Mouse (Mus musculus) naive thymus-derived CD4-positive, alpha-beta T cell, adult 2 months (primary cell): ENCODE results near the gene Ttc7.
A peak's percentile ranks its signal among the peaks of the same experiment; 100 is the strongest.
"Not testable (repeated sequence)": the region's sequence is repeated elsewhere in the genome, so short reads cannot be mapped to it uniquely, and the experiment has no call there.

Experiments
- DNase-seq: peaks from one replicate; pipeline ENCODE4 v3.0.0-alpha.2; 2011; ENCODE audit warnings: low read depth

Gene Ttc7

DNA sequence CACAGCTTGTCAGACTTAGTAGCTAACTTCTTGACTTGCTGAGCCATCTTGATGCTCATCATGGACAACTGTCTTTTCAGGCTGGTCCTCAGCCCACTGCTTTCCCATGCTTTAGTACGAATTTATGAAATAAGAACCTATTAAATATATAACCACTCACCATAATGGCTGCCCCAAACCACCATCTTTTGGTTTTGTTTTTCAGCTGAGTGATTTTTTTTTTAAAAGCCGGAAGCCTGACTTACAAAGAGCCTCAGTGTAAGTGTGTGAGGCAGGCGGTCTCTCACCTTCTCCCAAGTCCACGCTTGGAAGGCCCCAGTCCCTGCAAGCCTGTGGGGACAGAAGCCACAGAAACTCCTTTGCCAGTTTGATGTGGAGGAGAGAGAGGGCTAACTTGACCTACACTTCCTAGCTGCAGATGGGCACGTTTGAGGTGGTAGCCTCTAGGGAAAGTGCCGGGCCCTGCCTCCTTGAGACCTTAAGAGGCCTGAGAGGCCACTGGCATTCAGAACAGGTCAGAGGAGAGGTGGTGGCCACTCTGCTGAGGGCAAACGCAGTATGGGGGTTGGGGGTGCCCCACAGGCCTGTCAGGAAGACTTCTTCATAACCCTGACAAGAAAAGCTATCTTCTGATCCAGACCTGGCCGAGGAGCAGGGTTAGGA, 3.9 kb downstream of the Ttc7 start:
- DNase-seq: peak; percentile 61

DNA sequence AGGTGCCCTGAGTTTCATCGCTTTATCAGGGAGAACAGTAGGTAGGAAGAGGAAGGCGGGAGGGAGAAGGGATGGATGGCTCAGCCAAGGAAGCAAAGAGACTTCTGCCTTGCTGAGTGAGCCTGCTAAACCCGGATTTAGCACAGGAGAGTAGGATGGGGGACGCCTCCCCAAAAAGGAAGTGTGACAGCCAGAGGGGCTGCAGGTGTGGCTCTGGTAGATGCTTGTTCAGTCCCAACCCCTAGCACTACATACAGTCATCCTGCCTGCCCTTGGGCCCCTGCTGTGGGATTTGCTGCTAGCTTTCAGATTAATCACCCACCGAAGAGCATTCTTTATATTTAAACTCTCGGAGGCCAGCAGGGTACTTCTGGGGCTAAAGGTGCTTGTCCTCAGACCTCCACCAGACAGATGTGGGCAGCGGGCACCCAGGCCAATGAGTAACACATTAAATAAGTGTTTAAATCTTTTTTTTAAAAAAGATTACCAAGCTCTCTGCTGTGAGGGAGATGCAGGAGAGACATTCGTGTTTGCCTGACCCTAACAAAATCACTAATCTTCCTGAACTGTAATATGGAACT, 4.6 kb downstream of the Ttc7 start:
- DNase-seq: no peak

DNA sequence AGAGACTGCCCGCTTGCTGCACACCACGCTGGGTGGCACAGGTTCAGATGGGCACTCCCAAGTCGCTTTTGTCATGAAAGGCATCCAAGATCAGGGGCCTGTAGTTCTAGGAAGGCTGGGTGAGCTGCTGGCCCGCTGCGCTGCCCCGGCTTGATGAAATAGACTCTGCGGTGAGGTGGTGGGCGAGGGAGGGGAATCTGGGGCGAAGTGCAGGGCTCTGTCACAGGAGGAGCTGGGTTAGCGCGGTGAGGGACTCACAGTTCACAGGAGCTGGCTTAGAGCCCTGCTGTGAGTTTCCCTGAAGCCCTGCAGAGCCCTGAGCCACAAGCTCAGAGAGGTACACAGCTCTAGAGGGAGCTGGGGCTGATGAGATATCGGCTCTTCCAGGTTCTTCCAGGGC, 5.4 kb downstream of the Ttc7 start:
- no peak for DNase-seq

DNA sequence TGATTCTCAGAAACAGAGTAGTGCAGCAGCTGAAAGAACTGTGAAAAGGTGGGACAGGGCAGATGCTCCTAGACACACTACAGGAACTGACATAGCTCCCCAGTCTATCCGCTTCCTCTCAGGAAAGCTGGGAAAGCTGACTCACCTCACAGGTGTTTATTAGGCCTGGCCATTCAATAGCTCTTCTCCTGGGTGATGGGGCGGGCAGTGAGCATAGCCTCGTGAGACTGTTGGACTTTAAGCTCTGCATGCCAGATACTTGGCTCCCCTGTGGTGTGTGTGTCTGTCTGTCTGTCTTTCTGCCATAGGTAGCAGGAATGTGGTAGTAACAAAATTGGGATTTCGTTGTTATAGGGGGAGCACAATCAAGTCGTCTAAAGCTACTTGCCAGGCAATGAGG, 6.7 kb downstream of the Ttc7 start:
- no peak for DNase-seq

DNA sequence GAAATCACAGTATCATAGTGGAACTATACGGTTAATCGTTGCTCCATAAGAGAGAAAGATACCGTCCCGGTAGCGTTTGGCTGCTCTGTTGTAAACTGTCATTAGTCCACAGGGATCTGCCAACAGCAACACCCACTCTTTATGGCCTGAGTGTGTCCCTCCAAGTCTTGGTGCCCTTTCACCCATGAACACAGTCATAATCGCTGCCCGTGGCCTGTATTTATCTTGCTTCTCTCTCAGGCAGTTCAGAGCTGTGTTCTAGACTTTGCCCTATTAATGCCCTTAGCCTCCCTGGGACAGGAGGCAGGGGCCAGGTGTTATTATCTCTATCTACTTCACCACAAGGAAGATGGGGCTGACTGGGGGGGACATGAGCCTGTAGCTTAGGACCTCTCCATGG, 8.4 kb downstream of the Ttc7 start:
- no peak for DNase-seq

DNA sequence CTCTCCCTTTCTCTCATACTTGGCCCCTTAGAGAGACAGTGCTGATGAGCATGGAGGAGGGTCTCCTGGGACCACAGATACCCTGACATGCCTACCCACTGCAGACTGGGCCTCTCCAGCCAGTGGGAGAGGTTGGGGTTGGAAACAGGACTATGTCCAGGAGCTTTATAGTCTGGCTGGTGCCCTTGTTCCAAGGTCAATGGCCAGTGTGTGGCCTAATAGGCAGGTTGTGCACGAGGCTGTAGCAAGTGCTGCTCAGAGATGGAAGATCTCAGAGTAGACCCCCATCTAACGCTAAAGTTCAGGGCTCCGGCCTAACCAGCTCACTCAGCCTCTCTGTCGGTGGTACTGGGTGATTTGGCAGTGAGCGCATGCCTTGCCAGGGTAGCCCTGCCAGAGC, 9.1 kb downstream of the Ttc7 start:
- no peak for DNase-seq

DNA sequence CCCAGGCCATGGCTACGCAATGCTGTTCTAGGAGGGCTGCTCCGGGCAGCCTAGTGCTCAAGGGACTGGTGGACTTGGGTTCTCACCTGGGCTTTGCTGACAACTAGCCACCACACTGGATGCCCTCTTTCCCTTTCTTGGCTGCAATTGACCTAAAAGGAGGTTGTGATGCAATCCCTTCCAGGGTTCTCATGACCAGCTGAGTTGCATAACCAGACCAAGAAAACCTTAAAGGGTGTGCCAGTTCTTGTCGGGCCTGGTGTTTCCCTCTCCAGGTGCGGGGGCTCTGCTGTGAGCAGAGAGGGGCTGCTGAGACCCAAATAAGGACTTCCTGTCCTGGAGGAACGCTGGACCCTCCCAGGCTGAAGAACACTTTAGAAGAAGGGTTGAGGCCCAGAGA, 10.4 kb downstream of the Ttc7 start:
- DNase-seq: no peak

DNA sequence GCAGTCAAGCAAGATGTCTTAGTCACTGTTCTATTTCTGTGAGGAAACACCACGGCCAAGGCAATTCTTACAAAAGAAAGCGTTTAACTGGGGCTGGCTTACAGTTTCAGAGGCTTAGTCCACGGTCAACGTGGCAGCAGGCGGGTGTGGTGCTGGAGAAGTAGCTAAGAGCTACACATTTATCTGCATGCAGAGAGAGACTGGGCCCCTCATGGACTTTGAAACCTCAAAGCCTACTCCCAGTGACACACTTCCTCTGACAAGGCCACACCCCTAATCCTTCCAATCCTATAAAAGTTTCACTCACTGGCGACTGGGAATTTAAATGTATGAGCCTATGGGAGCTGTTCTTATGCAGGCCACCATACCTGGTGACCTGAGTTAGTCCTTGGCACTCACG, 13.1 kb downstream of the Ttc7 start:
- no peak for DNase-seq

DNA sequence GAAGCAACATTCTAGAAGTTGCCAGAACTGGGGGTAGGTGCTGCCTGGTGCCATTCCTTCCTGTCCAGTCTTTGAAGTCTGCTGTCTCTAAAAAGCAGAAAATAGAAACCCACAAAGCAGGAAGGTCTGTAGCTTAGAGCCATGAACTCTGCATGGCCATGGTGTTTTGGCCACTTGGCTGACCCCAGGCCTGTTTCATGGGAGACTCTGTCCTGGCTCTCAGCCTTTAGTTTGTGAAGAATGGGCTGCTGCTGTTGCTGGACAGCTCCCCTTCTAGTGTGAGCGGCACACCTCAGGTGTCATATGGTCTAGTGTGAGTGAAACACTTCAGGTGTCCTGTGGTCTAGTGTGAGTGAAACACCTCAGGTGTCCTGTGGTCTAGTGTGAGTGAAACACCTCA, 14.0 kb downstream of the Ttc7 start:
- not testable (repeated sequence) for DNase-seq

DNA sequence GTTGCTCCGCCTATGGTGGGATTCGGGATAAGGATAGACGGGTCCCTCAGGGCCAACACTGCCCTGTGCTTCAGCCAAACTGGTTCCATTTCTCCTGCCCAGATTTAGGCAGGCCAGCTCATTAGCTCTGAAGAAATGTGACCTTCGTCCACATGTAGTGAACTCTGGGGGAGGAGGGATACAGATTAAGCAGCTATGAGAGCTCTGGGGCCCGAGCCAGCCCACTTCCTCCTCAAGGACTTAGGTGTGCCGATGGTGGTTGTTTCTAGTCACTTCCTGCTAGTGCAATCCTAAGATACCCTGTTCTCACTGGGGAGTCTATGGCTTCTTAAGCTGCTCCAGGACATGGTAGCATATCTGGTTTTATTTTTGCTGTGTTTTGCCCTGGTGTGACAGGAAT, 16.3 kb downstream of the Ttc7 start:
- peak; percentile 65 for DNase-seq

DNA sequence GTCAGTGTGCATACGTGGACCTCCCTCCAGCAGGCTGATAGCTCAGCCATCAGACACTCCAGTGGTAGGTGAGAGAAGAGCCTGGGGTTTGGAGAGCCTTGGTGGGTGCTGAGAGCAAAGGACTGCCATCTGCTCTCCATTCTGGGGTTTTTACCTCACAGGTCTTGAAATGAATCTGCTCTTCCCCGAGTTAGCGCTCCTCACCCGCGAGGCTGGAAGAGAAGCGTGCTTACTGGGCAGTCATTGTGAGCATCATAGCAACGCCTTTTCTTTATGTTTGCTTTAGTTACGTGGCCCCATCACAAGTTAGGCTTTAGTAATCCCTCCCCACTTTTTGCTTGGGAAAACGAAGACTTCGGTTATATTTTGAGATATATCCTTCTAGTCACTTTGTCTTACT, 17.7 kb downstream of the Ttc7 start:
- no peak for DNase-seq

DNA sequence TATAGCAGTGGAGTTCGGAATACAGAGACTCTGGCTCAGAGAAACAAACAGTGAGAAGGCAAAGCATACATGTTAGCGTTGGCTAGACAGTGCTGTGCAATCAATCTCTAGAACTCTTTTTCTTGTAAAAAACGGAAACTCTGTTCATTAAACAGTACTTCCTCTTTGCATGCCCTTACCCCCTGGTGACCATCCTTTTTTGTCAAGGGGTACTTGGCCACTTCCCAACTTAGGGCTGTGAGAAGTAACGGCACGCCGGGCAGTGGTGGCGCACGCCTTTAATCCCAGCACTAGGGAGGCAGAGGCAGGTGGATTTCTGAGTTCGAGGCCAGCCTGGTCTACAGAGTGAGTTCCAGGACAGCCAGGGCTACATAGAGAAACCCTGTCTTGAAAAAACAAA, 18.9 kb downstream of the Ttc7 start:
- DNase-seq: not testable (repeated sequence)

DNA sequence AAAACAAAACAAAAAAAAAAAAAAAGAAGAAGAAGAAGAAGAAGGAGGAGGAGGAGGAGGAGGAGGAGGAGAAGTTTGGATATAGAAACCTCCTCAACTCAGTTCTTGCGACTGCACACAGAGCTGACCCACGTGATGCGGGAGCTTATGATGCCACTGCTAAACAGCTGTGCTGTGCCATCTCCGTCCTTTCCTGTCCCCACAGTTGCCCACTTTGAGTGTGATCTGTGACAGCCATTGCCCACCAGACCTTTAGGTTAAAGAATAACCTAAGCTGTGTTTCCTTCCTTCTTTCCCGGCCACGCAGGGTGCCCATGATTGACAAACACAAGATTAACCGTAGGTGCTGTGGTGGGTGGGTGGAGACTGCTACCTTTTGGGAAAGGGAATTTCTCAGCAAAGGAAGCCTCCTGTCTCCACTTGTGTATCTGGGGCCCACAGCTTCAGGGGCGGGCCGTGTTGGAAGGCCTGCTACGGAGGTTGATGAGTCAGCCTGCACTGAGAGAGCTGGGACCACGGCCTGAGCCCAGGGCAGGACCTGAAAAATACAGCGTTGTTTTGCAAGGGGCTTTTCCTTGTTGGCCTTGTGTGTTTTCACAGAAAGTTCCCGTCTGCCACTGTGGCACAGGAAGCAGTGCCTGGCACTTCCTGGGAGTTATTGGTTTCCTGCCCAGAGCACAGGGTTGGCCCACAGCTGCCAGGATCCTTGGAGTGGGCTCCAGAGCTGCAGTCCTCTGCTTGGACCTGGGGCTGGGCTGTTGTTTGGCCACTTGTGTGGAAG, 19.5 kb downstream of the Ttc7 start:
- no peak for DNase-seq

DNA sequence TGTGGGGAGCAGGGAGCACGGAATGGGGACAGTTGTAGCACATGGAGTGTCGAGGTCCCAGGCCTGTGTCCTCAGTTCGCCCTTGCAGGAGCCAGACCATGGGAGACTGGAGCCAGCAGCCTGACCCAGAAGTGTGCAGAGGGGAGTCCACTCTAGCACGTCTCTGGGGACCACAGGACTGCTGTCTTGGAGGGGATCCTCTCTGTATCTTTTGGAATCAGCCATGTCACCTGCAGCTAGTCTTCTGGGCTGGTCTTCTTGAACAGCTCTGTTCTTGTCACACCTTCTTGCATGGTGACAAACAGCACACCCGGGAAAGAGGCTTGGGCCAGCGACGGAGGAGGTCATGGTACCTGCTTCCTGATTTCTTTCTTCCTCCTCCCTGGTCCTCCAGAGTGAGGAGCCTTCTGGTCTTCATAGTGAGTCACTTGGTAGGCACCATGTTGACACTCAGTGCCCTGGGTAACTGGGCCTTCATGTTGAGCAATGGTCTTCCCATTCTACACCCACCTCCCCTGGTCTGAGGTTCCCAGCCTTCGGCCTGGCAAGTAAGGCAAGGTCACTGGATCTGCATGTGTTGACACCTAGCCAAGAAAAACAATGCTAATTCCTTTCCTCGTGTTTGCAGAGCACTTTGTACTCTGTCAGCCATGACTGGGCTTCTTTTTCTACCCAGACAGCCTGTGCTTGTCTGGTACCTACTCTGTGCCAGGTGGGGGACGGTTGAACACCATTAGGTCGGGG, 21.6 kb downstream of the Ttc7 start:
- DNase-seq: no peak

DNA sequence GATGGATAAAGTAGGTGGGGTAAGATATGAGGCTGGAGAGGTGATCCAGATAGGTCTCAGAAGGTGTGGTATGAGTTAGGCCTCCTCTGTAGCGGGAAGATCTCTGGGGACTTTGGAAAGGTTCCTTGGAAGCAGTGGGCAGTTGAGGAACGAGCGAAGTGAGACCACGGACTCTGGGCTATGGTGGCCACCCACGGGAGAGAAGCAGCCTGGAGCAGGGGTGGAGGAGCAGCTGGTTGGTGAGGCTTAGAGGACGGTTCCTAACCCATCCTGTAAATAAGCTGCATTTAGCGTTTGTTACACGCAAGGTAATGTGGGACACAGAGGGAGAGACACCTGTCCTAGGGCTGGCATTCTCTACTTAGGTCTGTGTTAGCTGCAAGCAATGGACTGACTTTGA, 22.4 kb downstream of the Ttc7 start:
- no peak for DNase-seq

DNA sequence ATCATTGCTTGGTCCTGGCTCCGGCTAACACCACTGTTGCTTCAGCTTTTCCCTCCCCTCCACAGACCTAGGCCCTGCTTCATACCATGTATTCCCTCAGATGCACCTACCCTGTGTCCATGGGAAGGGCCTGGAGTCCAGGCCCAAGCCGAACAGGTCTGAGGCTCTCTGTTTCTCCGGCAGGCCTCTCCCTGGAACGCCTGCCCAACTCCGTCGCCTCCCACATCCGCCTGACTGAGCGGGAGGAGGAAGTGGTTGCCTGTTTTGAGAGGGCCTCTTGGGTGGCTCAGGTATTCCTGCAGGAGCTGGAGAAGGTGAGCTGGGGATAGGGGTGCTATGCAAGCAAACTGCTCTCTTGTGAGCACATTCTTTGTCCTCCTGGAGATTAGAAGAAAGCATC, 24.1 kb downstream of the Ttc7 start:
- DNase-seq: no peak

DNA sequence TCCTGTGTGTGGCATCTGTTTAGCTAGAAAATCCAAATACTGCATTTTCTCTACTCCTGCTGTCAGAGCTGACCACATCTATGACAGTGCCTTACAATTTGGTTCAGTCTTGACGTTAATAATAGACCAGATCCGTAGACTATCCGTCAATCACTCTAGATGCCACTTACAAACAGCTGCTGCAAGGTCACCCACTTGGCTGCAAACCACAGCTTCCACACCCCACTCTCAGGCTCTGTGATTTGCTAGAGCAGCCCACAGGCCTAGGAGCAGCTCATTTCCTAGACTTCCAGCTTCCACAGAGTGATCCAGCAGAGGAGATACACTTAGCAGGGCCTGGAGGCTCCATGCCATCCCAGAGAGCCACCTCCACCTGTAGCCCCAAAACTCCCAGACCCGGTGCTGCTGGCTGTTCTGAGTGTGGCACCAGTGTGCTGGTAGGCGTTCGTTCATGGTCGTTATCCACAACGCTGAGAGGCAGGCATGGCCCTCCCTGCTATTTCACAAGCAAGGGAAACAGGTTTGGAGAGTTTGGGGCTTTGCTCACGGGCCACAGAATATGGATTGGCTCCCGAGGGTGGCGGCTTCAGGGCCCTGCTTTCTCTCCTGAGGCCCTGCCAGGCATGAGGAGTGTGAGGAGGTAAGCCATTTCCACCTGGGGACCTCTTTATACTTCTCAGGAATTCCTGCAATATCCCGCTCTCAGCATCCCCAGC, 26.5 kb downstream of the Ttc7 start:
- DNase-seq: no peak

DNA sequence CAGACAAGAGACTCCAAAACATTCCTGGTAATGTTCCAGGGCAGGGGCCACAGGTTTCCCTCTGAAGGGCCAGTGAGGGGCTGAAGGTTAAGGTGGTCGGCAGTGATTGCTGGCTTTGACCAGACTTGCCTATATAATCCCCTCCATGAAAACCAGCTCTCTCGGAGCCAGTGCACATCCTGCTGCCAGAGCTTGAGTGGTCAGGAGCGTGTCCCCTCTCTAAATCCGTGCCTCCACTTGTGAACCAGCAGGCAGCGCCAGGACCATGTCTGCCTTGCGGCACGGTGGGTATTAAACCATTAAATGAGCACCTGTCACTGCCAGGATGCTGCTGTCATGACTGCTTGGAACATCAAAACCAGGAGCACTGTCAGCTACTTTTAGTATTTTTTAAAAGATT, 27.8 kb downstream of the Ttc7 start:
- DNase-seq: no peak

DNA sequence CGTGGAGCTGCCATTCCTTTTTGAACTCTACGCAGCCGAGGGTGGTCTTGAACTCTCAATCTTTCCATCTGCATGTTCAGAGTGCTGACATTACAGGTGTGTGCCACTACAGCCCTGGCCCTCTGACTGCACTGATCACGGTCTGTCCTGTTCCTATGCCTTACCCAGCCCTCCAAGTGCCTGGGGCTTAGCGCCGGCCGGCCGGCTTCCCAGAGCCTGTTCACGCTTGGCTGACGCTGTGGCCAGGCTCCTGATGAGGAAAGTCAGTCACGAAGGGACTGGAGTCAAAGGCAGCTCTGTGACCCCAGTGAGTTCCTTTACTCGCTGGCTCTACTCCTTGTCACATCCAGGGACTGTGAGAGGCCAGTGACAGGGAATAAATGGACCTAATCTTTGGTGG, 29.7 kb downstream of the Ttc7 start:
- no peak for DNase-seq

DNA sequence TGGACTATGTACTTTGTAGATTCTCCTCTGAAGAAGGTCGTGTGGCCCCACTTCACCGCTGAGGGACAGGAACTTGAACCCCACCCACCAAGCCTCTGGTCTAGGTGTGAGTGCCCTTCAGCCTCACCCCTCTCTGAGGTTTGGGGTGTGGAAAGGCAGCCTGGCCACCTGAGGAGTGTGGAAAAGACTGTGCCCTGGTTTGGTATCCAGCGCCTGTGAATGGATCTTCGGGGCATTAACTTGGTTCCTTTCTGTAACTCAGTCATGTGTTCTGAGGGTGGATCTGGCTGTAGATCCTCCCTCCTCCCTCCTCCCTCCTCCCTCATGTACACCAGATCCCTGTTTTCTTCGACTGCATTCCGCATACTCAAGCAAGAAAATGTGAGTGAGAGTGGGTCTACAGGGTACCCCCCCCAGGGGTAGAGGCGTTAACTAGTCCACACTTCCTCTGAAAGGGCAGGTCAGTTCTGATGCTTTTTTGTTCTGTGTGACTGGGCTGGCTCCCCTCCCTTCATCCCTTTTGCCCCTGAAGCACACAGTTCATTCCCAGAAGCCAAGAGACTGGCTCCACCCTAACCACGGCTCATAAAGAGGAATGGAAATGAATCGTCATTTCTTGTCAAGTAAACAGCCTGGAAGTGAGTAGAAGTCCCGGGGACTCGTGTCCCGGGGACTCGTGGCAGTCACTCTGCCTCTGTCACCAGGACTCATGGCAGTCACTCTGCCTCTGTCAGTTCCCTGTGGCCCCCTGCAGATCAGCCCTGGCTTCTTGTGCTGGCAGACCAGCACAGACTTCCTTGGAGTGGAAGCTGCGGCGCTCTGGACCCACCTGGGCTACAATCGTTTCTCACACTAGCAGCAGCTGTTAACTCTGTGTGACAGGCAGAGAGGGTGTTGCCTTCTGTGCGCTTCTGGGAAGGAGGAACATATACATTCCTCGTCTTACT, 30.5 kb downstream of the Ttc7 start:
- no peak for DNase-seq

DNA sequence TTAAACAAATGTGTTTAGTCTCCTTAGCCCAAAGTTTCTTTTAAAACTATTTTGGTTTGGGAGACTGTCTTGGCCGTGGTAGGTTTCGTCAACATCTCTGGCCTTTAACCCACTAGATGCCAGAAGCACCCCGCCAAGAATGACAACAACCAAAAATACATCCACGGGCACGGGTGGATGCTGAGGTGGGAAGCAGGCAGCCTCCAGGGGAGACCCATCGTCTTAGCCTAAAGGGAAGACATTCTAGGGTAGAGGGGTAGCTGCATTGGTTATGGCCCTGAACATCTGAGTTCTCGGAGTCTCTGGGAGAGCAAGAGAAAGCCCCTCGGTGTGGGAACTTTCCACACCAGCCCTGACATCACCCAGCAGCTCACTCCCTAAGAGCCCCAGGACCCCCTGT, 31.4 kb downstream of the Ttc7 start:
- no peak for DNase-seq
